Mouse (Mus musculus) midbrain, embryonic 15.5 days (tissue): ENCODE data around the gene Rnf144a. TPM values are rescaled to one million over a fixed set of nuclear protein-coding genes. Genes with fewer than 3 reads are reported as not detected.
"Not testable (repeated sequence)": the region's sequence is repeated elsewhere in the genome, so short reads cannot be mapped to it uniquely, and the experiment has no call there.

Source experiments
- ATAC-seq: fragments of 200-750 bp; cut with Nextera tagmentation; replicated peaks from 2 replicates; pipeline ENCODE4 v1.8.0; 2017; ENCODE audit warnings: moderate TSS enrichment
- H3K27ac ChIP-seq: fragments of 300-500 bp; sonication (generic); 2 replicates; pipeline ENCODE4 v1.5.1; 2015; ENCODE audit warnings: mild to moderate bottlenecking, inconsistent platforms
- H3K27me3 ChIP-seq: fragments of 300-500 bp; sonication (generic); replicated peaks from 2 replicates; pipeline ENCODE4 v1.6.1; 2015; ENCODE audit warnings: inconsistent platforms
- H3K36me3 ChIP-seq: fragments of 300-500 bp; sonication (generic); replicated peaks from 2 replicates; pipeline ENCODE4 v1.6.1; 2015; ENCODE audit warnings: inconsistent platforms
- H3K4me1 ChIP-seq: fragments of 300-500 bp; sonication (generic); 2 replicates; pipeline ENCODE4 v1.6.1; 2015; ENCODE audit warnings: inconsistent platforms
- H3K4me2 ChIP-seq: fragments of 300-500 bp; sonication (generic); 2 replicates; pipeline ENCODE4 v1.6.1; 2015; ENCODE audit warnings: inconsistent platforms, mild to moderate bottlenecking, moderate library complexity
- H3K4me3 ChIP-seq: fragments of 300-500 bp; sonication (generic); 2 replicates; pipeline ENCODE4 v1.5.1; 2015; ENCODE audit warnings: mild to moderate bottlenecking, inconsistent platforms
- H3K9ac ChIP-seq: fragments of 300-500 bp; sonication (generic); 2 replicates; pipeline ENCODE4 v1.6.1; 2015; ENCODE audit warnings: mild to moderate bottlenecking, inconsistent platforms
- H3K9me3 ChIP-seq: fragments of 300-500 bp; sonication (generic); 2 replicates; pipeline ENCODE4 v1.6.1; 2016; ENCODE audit warnings: inconsistent platforms
- WGBS: fragments of 180-500 bp; shearing (Covaris S2); methylation state at CpG from one replicate; pipeline ENCODE4 v1.1.7; 2015; ENCODE audit warnings: mixed read lengths; 5-methylcytosine and 5-hydroxymethylcytosine counted together
- polyA plus RNA-seq: library from polyadenylated mRNA; unstranded; fragments of >200 nt; fragmentation: Nextera tagmentation; extraction: Ambion mirVana; gene quantifications from 2 replicates; pipeline ENCODE4 v1.2.1, GENCODE M21; 2015

Gene Rnf144a
- polyA plus RNA-seq, 1 experiment from 2014 or later = 30.8 TPM

DNA sequence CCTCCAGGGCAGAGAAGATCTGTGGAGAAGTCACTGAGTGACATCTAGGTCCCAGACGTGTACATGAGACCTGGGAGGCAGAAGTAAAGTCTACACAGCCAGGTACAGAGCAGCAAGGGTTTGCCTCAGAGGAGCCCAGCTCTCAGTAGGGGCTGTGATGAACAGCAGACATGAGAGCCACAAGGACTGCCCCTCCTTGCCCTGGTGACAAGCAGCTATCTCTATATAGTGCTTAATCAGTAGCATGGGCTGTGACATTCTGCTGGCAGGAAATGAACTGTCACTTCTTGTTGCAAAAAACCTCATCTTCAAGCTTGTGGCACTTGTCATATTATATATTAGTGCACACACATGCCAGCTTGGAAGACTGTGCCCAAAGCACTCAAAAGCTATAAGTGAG lies 81.4 kb downstream of the Rnf144a start:
- no peak for ATAC-seq
- 70% methylated on average over 1 of the region's 1 CpGs for WGBS
- H3K27ac ChIP-seq = no peak overlapping the region

DNA sequence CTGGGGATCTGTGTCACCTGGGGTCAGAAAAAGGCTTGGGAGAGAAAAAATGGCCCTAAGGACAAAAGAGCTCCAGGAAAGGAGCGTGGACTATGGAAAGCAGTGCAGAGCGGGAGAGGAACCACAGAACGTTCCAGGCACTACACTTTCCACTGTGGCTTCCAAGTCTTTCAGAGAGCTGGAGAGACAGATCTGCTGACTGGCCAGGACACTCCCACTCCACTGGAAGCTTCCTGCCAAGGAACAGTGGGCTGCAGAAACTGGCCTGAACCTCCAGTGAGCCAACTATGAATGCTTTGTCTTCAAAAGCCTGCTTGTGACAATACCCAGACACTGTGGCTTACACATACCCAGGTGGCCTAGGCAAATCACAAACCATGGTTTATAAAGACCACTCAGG lies 84.0 kb downstream of the Rnf144a start:
- H3K9ac ChIP-seq = no peak overlapping the region
- H3K4me3 ChIP-seq = no peak overlapping the region
- WGBS = 88% methylated on average over 3 of the region's 3 CpGs
- no peak for ATAC-seq
- no peaks in the 10 kb centered on the region for H3K27me3 ChIP-seq
- no peak overlapping the region for H3K27ac ChIP-seq
- H3K9me3 ChIP-seq = no peaks in the 10 kb centered on the region
- H3K36me3 ChIP-seq = no peaks in the 10 kb centered on the region
- H3K4me2 ChIP-seq = no peak overlapping the region
- no peaks in the 10 kb centered on the region for H3K4me1 ChIP-seq

More for the DNA sequence above, 81.4 kb downstream of the Rnf144a start:
- H3K4me1 ChIP-seq = peaks cover 6% of the 10 kb centered on the region; the same call in 1 of the 2 replicates
- no peaks in the 10 kb centered on the region for H3K27me3 ChIP-seq
- no peak overlapping the region for H3K9ac ChIP-seq
- no peaks in the 10 kb centered on the region for H3K36me3 ChIP-seq
- H3K4me2 ChIP-seq = no peak overlapping the region
- H3K9me3 ChIP-seq = no peaks in the 10 kb centered on the region
- no peak overlapping the region for H3K4me3 ChIP-seq

DNA sequence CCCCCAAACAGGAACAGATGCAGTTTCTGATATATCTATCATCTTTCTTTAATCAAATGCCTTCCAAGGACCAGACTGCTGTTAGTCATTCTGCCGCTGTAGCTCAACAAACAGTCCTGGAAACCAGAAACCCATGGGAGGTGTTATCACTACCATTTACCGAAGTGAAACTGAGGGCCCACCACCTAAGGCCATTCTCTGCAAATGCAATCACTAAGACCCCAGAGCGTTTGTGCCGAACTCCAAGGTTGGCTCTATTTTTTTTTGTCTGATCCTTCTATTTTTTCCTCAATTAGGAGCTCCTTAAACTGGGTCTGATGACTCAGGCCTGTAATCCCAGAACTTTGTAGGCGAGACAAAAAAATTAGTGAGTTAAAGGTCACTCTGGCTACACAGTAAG lies 85.3 kb downstream of the Rnf144a start:
- H3K4me2 ChIP-seq = no peak overlapping the region
- no peaks in the 10 kb centered on the region for H3K27me3 ChIP-seq
- WGBS = 77% methylated on average over 5 of the region's 5 CpGs
- no peaks in the 10 kb centered on the region for H3K9me3 ChIP-seq
- no peak overlapping the region for H3K4me3 ChIP-seq
- no peak for ATAC-seq
- H3K4me1 ChIP-seq = no peaks in the 10 kb centered on the region
- H3K36me3 ChIP-seq = no peaks in the 10 kb centered on the region
- H3K27ac ChIP-seq = no peak overlapping the region
- H3K9ac ChIP-seq = no peak overlapping the region

DNA sequence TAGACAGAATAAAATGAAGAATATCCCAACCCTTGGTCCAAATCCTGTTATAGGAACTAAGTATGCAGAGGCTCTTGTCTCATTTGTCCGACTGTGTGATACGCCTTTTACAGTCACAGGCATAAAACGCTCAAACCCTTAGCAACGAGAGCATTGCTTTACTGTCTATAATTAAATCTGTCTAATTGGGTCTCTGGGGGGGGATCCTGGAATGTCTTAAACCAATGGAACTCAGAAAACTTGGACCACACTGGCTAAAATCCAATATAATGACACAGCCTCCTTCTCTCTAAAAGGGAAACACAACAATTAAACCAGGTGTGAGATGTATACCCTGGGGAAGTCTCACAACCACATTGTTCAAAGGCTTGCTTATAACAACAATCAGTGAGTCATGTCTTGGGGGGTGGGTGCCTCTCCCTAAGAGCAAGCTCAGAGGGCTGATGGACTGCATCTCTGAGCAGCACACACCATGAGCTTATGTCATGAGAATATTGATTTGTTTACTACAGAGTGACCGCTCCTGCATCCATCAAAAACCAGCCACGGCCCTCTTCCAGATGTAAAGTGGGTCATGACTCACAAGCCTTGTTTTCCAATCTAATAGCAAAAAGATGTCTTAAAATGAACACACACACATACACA lies 85.9 kb downstream of the Rnf144a start:
- H3K4me3 ChIP-seq = no peak overlapping the region

DNA sequence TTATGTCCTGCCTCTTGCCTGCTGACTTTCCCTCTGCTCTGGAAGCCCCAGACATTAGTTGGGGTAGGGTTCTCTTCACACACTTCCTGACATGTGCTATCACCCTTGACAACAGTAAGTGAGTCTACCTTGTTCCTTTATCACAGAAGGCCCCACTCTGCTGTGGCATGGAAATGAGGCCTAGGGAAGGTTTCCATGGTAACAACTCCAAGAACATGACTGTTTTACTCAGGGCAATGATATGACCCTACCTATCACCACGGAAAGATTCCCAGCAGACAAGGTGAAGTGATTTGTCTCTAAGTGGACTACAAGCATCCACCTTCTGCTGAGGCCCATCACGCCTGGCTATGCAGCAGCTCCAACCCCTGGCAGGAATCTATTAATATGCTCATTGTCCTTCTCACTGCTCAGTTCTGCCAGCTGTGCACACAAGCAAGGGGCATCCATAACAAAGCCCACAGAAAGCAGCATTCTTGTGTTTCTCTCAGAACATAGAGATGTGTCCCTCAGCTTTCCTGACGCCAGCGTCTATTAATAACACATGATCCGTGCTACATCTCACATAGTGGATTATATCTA lies 91.2 kb downstream of the Rnf144a start:
- no peaks in the 10 kb centered on the region for H3K27me3 ChIP-seq
- H3K27ac ChIP-seq = peak overlapping the region; percentile 39
- ATAC-seq = peak; percentile 51; the same call in 1 of the 2 replicates
- H3K4me1 ChIP-seq = peaks cover 8% of the 10 kb centered on the region
- 0 out of 2 replicates have a peak, but pooled peaks cover 5% of the 10 kb centered on the region for H3K36me3 ChIP-seq
- H3K4me2 ChIP-seq = no peak overlapping the region
- H3K9me3 ChIP-seq = no peaks in the 10 kb centered on the region
- WGBS = 75% methylated on average over 5 of the region's 5 CpGs
- no peak overlapping the region for H3K9ac ChIP-seq
- H3K4me3 ChIP-seq = no peak overlapping the region

More for the DNA sequence above, 85.9 kb downstream of the Rnf144a start:
- H3K36me3 ChIP-seq = 0 out of 2 replicates have a peak, but pooled peaks cover under 1% of the 10 kb centered on the region
- H3K9me3 ChIP-seq = no peaks in the 10 kb centered on the region
- H3K4me2 ChIP-seq = no peak overlapping the region
- H3K27me3 ChIP-seq = no peaks in the 10 kb centered on the region
- H3K9ac ChIP-seq = no peak overlapping the region
- peaks cover under 1% of the 10 kb centered on the region; the same call in 1 of the 2 replicates for H3K4me1 ChIP-seq
- WGBS = 65% methylated on average over 6 of the region's 6 CpGs
- ATAC-seq = peak; percentile 43; the same call in 1 of the 2 replicates
- no peak overlapping the region for H3K27ac ChIP-seq

DNA sequence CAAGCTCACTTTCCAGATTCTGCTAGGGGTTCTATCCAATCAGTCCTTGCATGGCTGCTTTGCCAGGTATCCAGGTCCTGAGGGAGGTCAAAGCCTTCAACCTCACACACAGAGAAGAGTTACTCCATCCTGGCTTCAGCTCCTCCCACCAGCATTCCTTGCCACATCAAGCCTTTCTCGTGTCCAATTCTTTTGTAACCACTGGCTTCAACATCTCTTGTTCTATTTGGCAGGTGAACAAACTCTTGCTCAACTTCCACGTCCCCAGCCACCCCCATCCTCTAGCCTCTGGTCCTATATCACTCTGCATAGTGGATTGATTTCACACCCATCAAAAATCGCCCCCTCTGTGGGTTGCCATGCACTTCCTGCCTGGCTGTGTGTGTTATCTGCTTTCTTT lies 98.8 kb downstream of the Rnf144a start:
- Histone ChIP-seq H3K27me3 (no peaks in the 10 kb centered on the region), H3K4me3 (no peak overlapping the region), H3K36me3 (no peaks in the 10 kb centered on the region; the same call in 1 of the 2 replicates), H3K4me1 (no peaks in the 10 kb centered on the region; the same call in 1 of the 2 replicates), H3K27ac (no peak overlapping the region), H3K9me3 (no peaks in the 10 kb centered on the region), H3K9ac (no peak overlapping the region), H3K4me2 (no peak overlapping the region)
- no peak for ATAC-seq
- 82% methylated on average over 3 of the region's 3 CpGs for WGBS

DNA sequence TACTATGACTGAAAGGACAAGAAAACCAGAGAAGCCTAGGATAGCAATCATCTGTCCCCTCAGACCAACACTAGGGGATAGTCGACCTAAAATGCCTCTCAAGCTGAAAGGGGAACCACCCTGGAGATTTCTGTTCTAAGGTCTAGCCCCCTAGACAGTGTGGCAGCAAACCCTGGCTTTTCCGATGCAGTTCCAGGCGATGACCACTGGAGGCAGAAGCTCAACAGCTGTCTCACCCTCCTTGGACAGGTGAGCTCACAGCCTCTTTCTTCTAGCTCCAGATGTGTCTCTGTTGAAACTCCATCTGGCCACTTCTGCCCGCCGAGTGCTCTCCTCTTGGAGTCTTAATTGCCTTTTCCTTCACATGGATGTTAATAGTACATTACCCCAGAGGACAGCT lies 100.1 kb downstream of the Rnf144a start:
- H3K9me3 ChIP-seq = no peaks in the 10 kb centered on the region
- 0 out of 2 replicates have a peak, but pooled peaks have one; percentile 48 for ATAC-seq
- 54% methylated on average over 5 of the region's 5 CpGs for WGBS
- H3K27ac ChIP-seq = no peak overlapping the region
- peaks cover 4% of the 10 kb centered on the region; the same call in 1 of the 2 replicates for H3K36me3 ChIP-seq
- H3K4me2 ChIP-seq = no peak overlapping the region
- no peak overlapping the region for H3K9ac ChIP-seq
- no peak overlapping the region for H3K4me3 ChIP-seq
- no peaks in the 10 kb centered on the region; the same call in 1 of the 2 replicates for H3K4me1 ChIP-seq
- no peaks in the 10 kb centered on the region for H3K27me3 ChIP-seq

DNA sequence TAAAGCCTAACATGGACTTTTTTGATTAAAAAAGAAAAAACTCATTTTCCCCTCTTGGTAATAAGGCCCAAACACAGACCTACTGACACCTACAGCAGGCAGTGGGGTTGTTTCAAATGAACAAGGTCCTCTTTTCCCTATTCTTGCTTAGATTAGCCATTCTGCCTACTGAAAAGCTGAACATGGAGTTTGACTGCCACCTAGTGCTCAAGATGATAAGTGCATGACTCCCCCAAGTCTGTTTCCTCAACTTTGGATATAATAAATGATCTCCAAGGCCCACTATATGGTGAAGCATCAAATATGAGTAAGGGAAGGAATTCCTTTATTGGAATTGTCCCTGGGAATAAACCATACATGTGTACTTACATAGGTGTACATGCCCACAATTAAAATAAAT lies 103.5 kb downstream of the Rnf144a start:
- Histone ChIP-seq H3K9ac (no peak overlapping the region), H3K4me3 (no peak overlapping the region), H3K4me2 (no peak overlapping the region), H3K9me3 (no peaks in the 10 kb centered on the region), H3K36me3 (peaks cover 12% of the 10 kb centered on the region; the same call in 1 of the 2 replicates), H3K27me3 (no peaks in the 10 kb centered on the region), H3K4me1 (no peaks in the 10 kb centered on the region; the same call in 1 of the 2 replicates), H3K27ac (no peak overlapping the region)
- ATAC-seq = no peak; the same call in 1 of the 2 replicates

DNA sequence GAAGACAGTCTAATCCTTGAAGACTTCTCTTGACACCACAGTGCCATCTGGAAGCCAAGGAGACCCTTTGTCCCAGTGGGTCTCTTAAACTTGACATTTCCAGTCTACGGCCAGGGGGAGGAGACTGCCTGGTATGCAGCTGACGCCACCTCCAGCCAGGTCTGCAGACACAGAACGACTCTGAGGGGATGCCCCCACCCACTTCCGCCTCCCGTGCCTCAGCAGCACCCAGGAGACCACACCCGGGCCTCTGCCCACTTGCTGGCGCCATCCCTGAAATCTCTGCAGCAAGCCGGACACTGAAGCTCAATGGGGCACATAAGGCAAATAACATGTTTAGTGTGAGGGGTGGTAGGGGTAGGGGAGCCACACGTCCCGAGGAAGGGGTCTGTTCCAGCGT lies 104.8 kb downstream of the Rnf144a start:
- Histone ChIP-seq H3K36me3 (peaks cover 12% of the 10 kb centered on the region; the same call in 1 of the 2 replicates), H3K27me3 (no peaks in the 10 kb centered on the region), H3K4me3 (no peak overlapping the region), H3K27ac (no peak overlapping the region), H3K4me2 (no peak overlapping the region), H3K4me1 (no peaks in the 10 kb centered on the region; the same call in 1 of the 2 replicates), H3K9ac (no peak overlapping the region), H3K9me3 (no peaks in the 10 kb centered on the region)
- WGBS = 94% methylated on average over 11 of the region's 11 CpGs
- no peak for ATAC-seq

DNA sequence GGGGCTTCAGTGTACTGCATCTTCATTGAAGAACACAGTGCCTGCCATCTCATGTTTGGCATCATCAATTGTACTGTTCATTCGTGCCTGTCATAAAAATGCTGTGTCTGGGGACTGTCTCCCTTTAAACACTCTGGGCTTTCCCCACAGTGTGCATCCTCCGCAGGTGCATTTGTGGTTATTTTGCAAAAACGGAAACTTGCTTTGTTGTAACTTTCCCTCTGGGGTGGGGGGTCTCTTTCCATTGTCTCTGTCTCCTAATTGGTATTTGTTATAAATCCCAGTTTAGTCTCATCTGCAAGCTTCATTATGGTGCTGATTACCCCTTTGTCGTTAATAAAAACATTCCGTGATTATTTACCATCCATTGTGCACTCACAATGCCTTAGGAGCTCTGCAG lies 112.2 kb downstream of the Rnf144a start:
- no peak for ATAC-seq
- Histone ChIP-seq H3K4me2 (no peak overlapping the region), H3K36me3 (no peaks in the 10 kb centered on the region), H3K9me3 (no peaks in the 10 kb centered on the region), H3K4me3 (no peak overlapping the region), H3K27me3 (no peaks in the 10 kb centered on the region), H3K4me1 (no peaks in the 10 kb centered on the region; the same call in 1 of the 2 replicates), H3K27ac (no peak overlapping the region), H3K9ac (no peak overlapping the region)
- WGBS = 72% methylated on average over 5 of the region's 5 CpGs

DNA sequence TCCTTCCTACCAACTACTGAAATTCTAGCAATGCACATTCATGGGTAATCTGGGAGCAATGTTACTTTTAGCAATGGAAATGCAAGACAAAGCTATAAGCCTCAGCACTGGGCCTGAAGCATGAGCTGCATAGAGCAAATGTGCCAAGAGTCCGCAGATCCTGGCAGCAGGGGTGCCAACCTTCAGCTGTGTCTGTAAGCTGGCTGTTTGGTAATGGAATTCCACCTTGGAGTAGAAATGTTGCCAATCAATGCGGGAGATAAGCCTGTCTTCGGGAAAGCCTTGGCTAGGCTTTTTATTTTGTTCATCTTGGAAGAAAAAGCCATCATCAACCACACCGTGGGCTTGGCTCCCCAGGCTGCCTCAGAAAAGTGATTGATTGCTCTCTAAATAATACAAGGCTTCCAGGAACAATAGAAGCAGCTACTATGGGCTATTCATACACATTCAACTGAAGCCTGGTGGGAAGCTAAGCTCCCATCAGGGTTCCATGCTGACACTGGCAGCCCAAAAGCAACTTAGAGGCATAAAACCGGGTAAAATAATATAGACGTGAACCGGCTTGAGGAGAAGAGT lies 115.5 kb downstream of the Rnf144a start:
- no peak for ATAC-seq
- H3K4me2 ChIP-seq = no peak overlapping the region
- no peak overlapping the region for H3K9ac ChIP-seq
- H3K27me3 ChIP-seq = no peaks in the 10 kb centered on the region
- WGBS = 21% methylated on average over 7 of the region's 7 CpGs
- H3K4me1 ChIP-seq = no peaks in the 10 kb centered on the region; the same call in 1 of the 2 replicates
- no peaks in the 10 kb centered on the region for H3K9me3 ChIP-seq
- no peaks in the 10 kb centered on the region for H3K36me3 ChIP-seq
- H3K4me3 ChIP-seq = no peak overlapping the region
- no peak overlapping the region for H3K27ac ChIP-seq

DNA sequence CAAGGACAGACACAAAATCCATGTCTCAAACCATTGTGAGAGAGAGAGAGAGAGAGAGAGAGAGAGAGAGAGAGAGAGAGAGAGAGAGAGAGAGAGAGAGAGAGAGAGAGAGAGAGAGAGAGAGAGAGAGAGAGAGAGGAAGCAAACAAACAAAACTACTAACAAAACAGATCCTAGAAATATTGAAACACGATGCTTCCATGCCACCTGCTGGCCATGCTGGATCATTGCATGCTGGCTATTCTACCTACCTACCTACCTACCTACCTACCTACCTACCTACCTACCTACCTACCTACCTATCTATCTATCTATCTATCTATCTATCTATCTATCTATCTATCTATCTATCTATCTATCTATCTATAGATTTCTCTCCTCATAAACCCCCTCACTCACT lies 119.1 kb downstream of the Rnf144a start:
- not testable (repeated sequence) for H3K9me3 ChIP-seq, H3K4me1 ChIP-seq, H3K36me3 ChIP-seq, H3K4me2 ChIP-seq, H3K27me3 ChIP-seq, H3K9ac ChIP-seq, H3K4me3 ChIP-seq, H3K27ac ChIP-seq, ATAC-seq
- WGBS = 16% methylated on average over 1 of the region's 1 CpGs
